Mouse (Mus musculus) MEL (cell line): ENCODE results near the gene Trim26. TPM values are rescaled to one million over a fixed set of nuclear protein-coding genes. Genes with fewer than 3 reads are reported as not detected.

Source experiments
- DNase-seq: peaks from one replicate; pipeline ENCODE4 v3.0.0; 2011; ENCODE audit warnings: low read depth, low spot score
- H3K27ac ChIP-seq: 2 replicates; pipeline ENCODE4 v1.5.1; 2012; ENCODE audit warnings: low read depth, mild to moderate bottlenecking, control low read depth, low read length, moderate library complexity; ENCODE audit not compliant: control insufficient read depth
- H3K27me3 ChIP-seq, 2 experiments: fragments of 150-350 bp in 1 of 2; sonication (generic) in 1 of 2; 2 replicates each; pipeline ENCODE4 v1.6.1; 2012; ENCODE audit warnings: low read length in 2 of 2, mild to moderate bottlenecking in 2 of 2, improper control_type of control experiment in 1 of 2, moderate library complexity in 1 of 2; ENCODE audit not compliant: insufficient read depth in 2 of 2, control insufficient read depth in 1 of 2
- H3K36me3 ChIP-seq, 2 experiments: 2 replicates each; pipeline ENCODE4 v1.6.1; 2012 to 2014; ENCODE audit warnings: low read length in 2 of 2, improper control_type of control experiment in 1 of 2, inconsistent platforms in 1 of 2, mild to moderate bottlenecking in 1 of 2; ENCODE audit not compliant: insufficient read depth in 2 of 2, control insufficient read depth in 1 of 2
- H3K4me1 ChIP-seq, 2 experiments: fragments of 150-350 bp in 1 of 2; sonication (generic) in 1 of 2; 2 replicates each; pipeline ENCODE4 v1.6.1; 2012; ENCODE audit warnings: low read length in 2 of 2, improper control_type of control experiment in 1 of 2, mild to moderate bottlenecking in 1 of 2; ENCODE audit not compliant: insufficient read depth in 2 of 2, control insufficient read depth in 1 of 2
- H3K4me3 ChIP-seq, 2 experiments: fragments of 150-350 bp in 1 of 2; sonication (generic) in 1 of 2; 2 replicates each; pipeline ENCODE4 v1.5.1; 2012; ENCODE audit warnings: low read depth in 2 of 2, low read length in 2 of 2, mild to moderate bottlenecking in 2 of 2, moderate library complexity in 2 of 2, control low read depth in 1 of 2, improper control_type of control experiment in 1 of 2; ENCODE audit not compliant: control insufficient read depth in 1 of 2, insufficient read depth in 1 of 2
- H3K79me2 ChIP-seq: 2 replicates; pipeline ENCODE4 v1.6.1; 2012; ENCODE audit warnings: mild to moderate bottlenecking, low read length, moderate library complexity; ENCODE audit not compliant: control insufficient read depth, poor library complexity, insufficient read depth
- H3K9ac ChIP-seq: 2 replicates; pipeline ENCODE4 v1.6.1; 2012; ENCODE audit warnings: low read depth, mild to moderate bottlenecking, control low read depth, low read length, moderate library complexity; ENCODE audit not compliant: control insufficient read depth, poor library complexity, severe bottlenecking
- H3K9me3 ChIP-seq: fragments of 150-350 bp; sonication (generic); replicated peaks from 2 replicates; pipeline ENCODE4 v1.6.1; 2012; ENCODE audit warnings: mild to moderate bottlenecking, low read length, improper control_type of control experiment, moderate library complexity; ENCODE audit not compliant: insufficient read depth
- CHD1 ChIP-seq: IDR thresholded peaks from 2 replicates; pipeline ENCODE4 v1.6.1; 2012; ENCODE audit warnings: low read depth, mild to moderate bottlenecking, inconsistent platforms, low read length, improper control_type of control experiment
- CHD2 ChIP-seq: IDR thresholded peaks from 2 replicates; pipeline ENCODE4 v1.6.1; 2011; ENCODE audit warnings: low read length, improper control_type of control experiment
- CTCF ChIP-seq, 3 experiments: IDR thresholded peaks in 2 of 3; conservative IDR thresholded peaks in 1 of 3; 2 replicates each; pipeline ENCODE4 v1.5.1; 2011 to 2012; ENCODE audit warnings: low read length in 3 of 3, low read depth in 2 of 3, mild to moderate bottlenecking in 2 of 3, improper control_type of control experiment in 1 of 3, inconsistent platforms in 1 of 3, mixed read lengths in 1 of 3, moderate library complexity in 1 of 3; ENCODE audit not compliant: control insufficient read depth in 1 of 3, insufficient read depth in 1 of 3, poor library complexity in 1 of 3, severe bottlenecking in 1 of 3
- MAFK ChIP-seq: IDR thresholded peaks from 2 replicates; pipeline ENCODE4 v1.6.1; 2011; ENCODE audit warnings: low read depth, mild to moderate bottlenecking, low read length, improper control_type of control experiment, borderline replicate concordance
- MAZ ChIP-seq: IDR thresholded peaks from 2 replicates; pipeline ENCODE4 v1.6.1; 2012; ENCODE audit warnings: low read depth, mild to moderate bottlenecking, inconsistent platforms, low read length, improper control_type of control experiment
- MEF2A ChIP-seq: IDR thresholded peaks from 2 replicates; pipeline ENCODE4 v1.6.1; 2014; ENCODE audit warnings: low read depth, mild to moderate bottlenecking, inconsistent platforms, low read length, improper control_type of control experiment; ENCODE audit not compliant: poor library complexity, insufficient replicate concordance, severe bottlenecking; ENCODE audit errors: extremely low read depth
- MXI1 ChIP-seq: IDR thresholded peaks from 2 replicates; pipeline ENCODE4 v1.6.1; 2011; ENCODE audit warnings: mild to moderate bottlenecking, low read depth, low read length, improper control_type of control experiment
- POLR2A ChIP-seq, 2 experiments: IDR thresholded peaks; 2 replicates each; pipeline ENCODE4 v1.6.1; 2011 to 2012; ENCODE audit warnings: low read length in 2 of 2, mild to moderate bottlenecking in 2 of 2, control low read depth in 1 of 2, improper control_type of control experiment in 1 of 2, low read depth in 1 of 2, moderate library complexity in 1 of 2; ENCODE audit not compliant: control insufficient read depth in 1 of 2, insufficient read depth in 1 of 2, poor library complexity in 1 of 2
- POLR2AphosphoS2 ChIP-seq: IDR thresholded peaks from 2 replicates; pipeline ENCODE4 v1.6.1; 2011; ENCODE audit warnings: low read length, improper control_type of control experiment
- POLR2AphosphoS5 ChIP-seq: IDR thresholded peaks from 2 replicates; pipeline ENCODE4 v1.6.1; 2012; ENCODE audit warnings: low read depth, borderline replicate concordance, mild to moderate bottlenecking, inconsistent platforms, low read length, moderate library complexity, mixed read lengths
- RCOR1 ChIP-seq: IDR thresholded peaks from 2 replicates; pipeline ENCODE4 v1.6.1; 2012; ENCODE audit warnings: low read depth, mild to moderate bottlenecking, inconsistent platforms, low read length, improper control_type of control experiment
- SIN3A ChIP-seq: IDR thresholded peaks from 2 replicates; pipeline ENCODE4 v1.6.1; 2012; ENCODE audit warnings: low read length, improper control_type of control experiment, inconsistent platforms
- TAL1 ChIP-seq: IDR thresholded peaks from 2 replicates; pipeline ENCODE4 v1.6.1; 2012; ENCODE audit warnings: mild to moderate bottlenecking, inconsistent platforms, low read length, moderate library complexity, mixed read lengths
- TBP ChIP-seq: IDR thresholded peaks from 2 replicates; pipeline ENCODE4 v1.8.0; 2011; ENCODE audit warnings: low read depth, low read length, improper control_type of control experiment
- TCF12 ChIP-seq: IDR thresholded peaks from 2 replicates; pipeline ENCODE4 v1.6.1; 2014; ENCODE audit warnings: low read depth, mild to moderate bottlenecking, inconsistent platforms, low read length, improper control_type of control experiment, moderate library complexity
- UBTF ChIP-seq: IDR thresholded peaks from 2 replicates; pipeline ENCODE4 v1.6.1; 2012; ENCODE audit warnings: low read depth, mild to moderate bottlenecking, inconsistent platforms, low read length, improper control_type of control experiment, moderate library complexity, borderline replicate concordance; ENCODE audit not compliant: insufficient read depth
- USF1 ChIP-seq: IDR thresholded peaks from 2 replicates; pipeline ENCODE4 v1.6.1; 2014; ENCODE audit warnings: low read depth, mild to moderate bottlenecking, inconsistent platforms, low read length, improper control_type of control experiment, moderate library complexity
- USF2 ChIP-seq, 2 experiments: IDR thresholded peaks; 2 replicates each; pipeline ENCODE4 v1.6.1; 2011 to 2012; ENCODE audit warnings: improper control_type of control experiment in 2 of 2, low read length in 2 of 2, borderline replicate concordance in 1 of 2, inconsistent platforms in 1 of 2, low read depth in 1 of 2, mild to moderate bottlenecking in 1 of 2; ENCODE audit not compliant: insufficient read depth in 1 of 2
- ZMIZ1 ChIP-seq: IDR thresholded peaks from 2 replicates; pipeline ENCODE4 v1.6.1; 2012; ENCODE audit warnings: low read depth, mild to moderate bottlenecking, inconsistent platforms, low read length, improper control_type of control experiment, moderate library complexity
- polyA plus RNA-seq, 2 experiments: library from polyadenylated mRNA; stranded (reverse) in 1 of 2; unstranded in 1 of 2; fragments of >175 nt in 1 of 2; fragments of >200 nt in 1 of 2; gene quantifications; 2 replicates each; pipeline versions ENCODE4 v1.2.1 to v1.2.4; 2012; ENCODE audit warnings: low replicate concordance in 2 of 2, low read depth in 1 of 2; ENCODE audit not compliant: insufficient read length in 2 of 2, insufficient read depth in 1 of 2, missing spikeins in 1 of 2
- total RNA-seq: library from RNA; depleted of rRNA; stranded (reverse); fragments of 300-350 nt; gene quantifications from 2 replicates; pipeline ENCODE4 v1.2.3, GENCODE M21; 2012

Trim26 gene
- total and polyA plus RNA-seq, 3 experiments = 5.6 to 12.4 TPM; not detected in 1

DNA sequence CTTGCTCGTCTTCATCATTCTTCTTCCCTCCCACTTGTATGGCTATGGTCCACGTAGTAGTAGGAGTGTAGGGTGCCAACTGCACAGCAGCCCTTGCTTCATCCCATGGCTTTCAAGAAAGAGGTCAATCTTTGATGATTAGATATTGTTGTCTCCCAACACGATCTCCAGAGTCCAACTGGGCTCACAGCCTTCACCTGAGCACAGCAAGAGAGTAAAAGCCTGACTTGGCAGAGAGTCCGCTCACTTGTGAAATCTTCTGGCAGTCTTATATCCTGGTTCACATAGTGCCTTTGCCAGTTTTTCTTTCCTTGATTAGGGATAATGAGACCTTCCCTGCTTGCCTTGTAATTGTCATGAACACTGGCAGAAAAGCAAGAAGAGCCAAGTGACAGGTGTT is 19.3 kb downstream of the Trim26 start:
- TF ChIP-seq ZMIZ1 = no peak
- no peak for TF ChIP-seq POLR2AphosphoS5
- no peak for TF ChIP-seq TBP
- TF ChIP-seq, all 39 proteins: peak for 0
- H3K9ac ChIP-seq = no peak overlapping the region

DNA sequence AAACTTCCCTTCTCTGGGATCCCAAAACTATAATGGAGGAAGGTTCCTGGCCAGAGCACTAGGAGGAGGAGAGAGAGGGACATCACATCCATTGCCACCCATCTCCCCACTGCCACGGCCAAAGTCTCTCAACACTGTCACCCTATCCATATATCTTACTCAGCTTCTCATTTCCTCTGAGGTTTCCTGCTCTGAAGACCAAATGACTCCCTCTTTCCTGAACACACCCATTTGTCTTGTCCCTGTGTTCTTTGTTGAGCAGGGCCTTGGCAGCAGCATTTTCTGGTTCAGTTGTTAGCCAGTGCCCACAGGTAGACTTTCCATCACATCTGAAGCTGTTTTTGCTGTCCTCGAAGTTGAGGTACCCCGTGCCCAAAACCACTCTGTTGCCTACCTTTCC is 21.2 kb downstream of the Trim26 start:
- Histone ChIP-seq H3K4me3 (no peak overlapping the region), H3K36me3 (no peaks in the 10 kb centered on the region), H3K27me3 (no peaks in the 10 kb centered on the region), H3K9me3 (no peaks in the 10 kb centered on the region), H3K9ac (no peak overlapping the region), H3K27ac (no peak overlapping the region), H3K79me2 (no peaks in the 10 kb centered on the region), H3K4me1 (no peaks in the 10 kb centered on the region)
- DNase-seq = no peak
- no peak for TF ChIP-seq MAFK
- TF ChIP-seq CHD1 = no peak

More for the DNA sequence above, 19.3 kb downstream of the Trim26 start:
- no peaks in the 10 kb centered on the region for H3K36me3 ChIP-seq
- H3K27ac ChIP-seq = no peak overlapping the region
- DNase-seq = no peak
- H3K27me3 ChIP-seq = no peaks in the 10 kb centered on the region
- H3K79me2 ChIP-seq = no peaks in the 10 kb centered on the region
- no peaks in the 10 kb centered on the region for H3K9me3 ChIP-seq
- H3K4me1 ChIP-seq = no peaks in the 10 kb centered on the region
- no peak overlapping the region for H3K4me3 ChIP-seq

DNA sequence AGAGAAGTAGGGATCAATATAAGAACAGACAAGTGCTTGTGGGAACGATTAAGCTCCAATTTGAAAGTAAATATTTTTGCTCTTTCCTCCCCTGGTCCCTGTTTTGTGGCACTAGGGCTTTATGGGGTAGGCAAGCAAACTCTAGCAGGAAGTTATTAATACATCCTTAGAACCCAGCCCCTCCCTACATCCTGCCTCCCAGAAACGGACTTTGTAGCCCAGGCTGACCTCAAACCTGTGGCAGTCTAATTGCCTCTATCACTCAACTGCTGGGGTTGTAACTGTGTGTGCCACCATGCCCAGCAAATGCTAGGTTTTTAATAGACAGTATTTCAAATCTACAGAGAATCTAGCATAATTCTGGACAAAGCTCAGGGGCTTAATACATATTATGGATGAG is 24.7 kb downstream of the Trim26 start:
- H3K36me3 ChIP-seq = no peaks in the 10 kb centered on the region
- no peak for TF ChIP-seq ZMIZ1
- TF ChIP-seq POLR2AphosphoS2 = no peak
- TF ChIP-seq CHD2 = no peak
- no peak for TF ChIP-seq RCOR1
- TF ChIP-seq MAZ = no peak
- no peak for TF ChIP-seq SIN3A
- TF ChIP-seq USF1 = no peak
- TF ChIP-seq POLR2A (IDR thresholded peaks at IDR 0.05; ENCODE audit: control insufficient read depth in 1 of 2, insufficient read depth in 1 of 2, low read depth in 1 of 2, low read length in 2 of 2, poor library complexity in 1 of 2) = no peak
- no peak for TF ChIP-seq TBP
- TF ChIP-seq POLR2AphosphoS5 = no peak
- TF ChIP-seq TCF12 = no peak
- no peak for TF ChIP-seq TAL1
- TF ChIP-seq UBTF = no peak
- TF ChIP-seq MEF2A = no peak
- TF ChIP-seq CTCF (IDR thresholded peaks at IDR 0.05 in 2 of 3, conservative IDR thresholded peaks at IDR 0.05 in 1 of 3; ENCODE audit: control insufficient read depth in 1 of 3, insufficient read depth in 1 of 3, low read depth in 2 of 3, low read length in 3 of 3, poor library complexity in 1 of 3, severe bottlenecking in 1 of 3) = no peak
- TF ChIP-seq MXI1 = no peak
- no peak for TF ChIP-seq USF2 (IDR thresholded peaks at IDR 0.05; ENCODE audit: borderline replicate concordance in 1 of 2, insufficient read depth in 1 of 2, low read depth in 1 of 2, low read length in 2 of 2)
- H3K79me2 ChIP-seq = no peaks in the 10 kb centered on the region
- no peaks in the 10 kb centered on the region for H3K27me3 ChIP-seq
- H3K4me1 ChIP-seq = no peaks in the 10 kb centered on the region
- H3K4me3 ChIP-seq = no peak overlapping the region
- no peak overlapping the region for H3K9ac ChIP-seq
- no peak overlapping the region for H3K27ac ChIP-seq
- DNase-seq = no peak
- no peaks in the 10 kb centered on the region for H3K9me3 ChIP-seq
